Mouse (Mus musculus) macrophage (primary cell): ENCODE results near the gene C1qb. TPM values are rescaled to one million over a fixed set of nuclear protein-coding genes. Genes with fewer than 3 reads are reported as not detected.

Source experiments
- H3K27ac ChIP-seq: fragments of 350-480 bp; formaldehyde crosslinking; 2 replicates; pipeline ENCODE4 v1.9.0; 2021
- H3K36me3 ChIP-seq: fragments of 350-480 bp; formaldehyde crosslinking; 2 replicates; pipeline ENCODE4 v1.9.0; 2021; ENCODE audit errors: inconsistent target
- H3K4me3 ChIP-seq: fragments of 350-480 bp; formaldehyde crosslinking; 2 replicates; pipeline ENCODE4 v1.9.0; 2021; ENCODE audit errors: inconsistent target
- H3K79me2 ChIP-seq: fragments of 350-480 bp; formaldehyde crosslinking; 2 replicates; pipeline ENCODE4 v1.9.0; 2021; ENCODE audit errors: inconsistent target
- WGBS: methylation state at CpG from one replicate; pipeline ENCODE4 v1.1.7; 2026; ENCODE audit warnings: inconsistent platforms; ENCODE audit not compliant: missing documents; 5-methylcytosine and 5-hydroxymethylcytosine counted together
- polyA plus RNA-seq: library from polyadenylated mRNA; stranded (reverse); fragments of 250-400 nt; gene quantifications from 3 replicates; pipeline ENCODE4 v1.2.4, GENCODE M21; 2018; ENCODE audit warnings: inconsistent platforms

Gene C1qb
- polyA plus RNA-seq, 1 experiment from 2014 or later: 3,433 TPM

GRCm38 (mm10) chr4:136904767-136905539 lies 19.0 kb upstream of the C1qb start:
- 7% methylated on average over 23 of the region's 23 CpGs for WGBS
- Histone ChIP-seq H3K36me3 (no peaks in the 10 kb centered on the region), H3K4me3 (no peak overlapping the region), H3K79me2 (no peaks in the 10 kb centered on the region), H3K27ac (no peak overlapping the region)

- Histone ChIP-seq H3K4me3 (no peak overlapping the region), H3K79me2 (peaks cover 32% of the 10 kb centered on the region; the same call in 1 of the 2 replicates), H3K27ac (peak overlapping the region; percentile 61), H3K36me3 (no peaks in the 10 kb centered on the region)
- WGBS: 73% methylated on average over 7 of the region's 7 CpGs
Observed at GRCm38 (mm10) chr4:136899154-136899553, 13.2 kb upstream of the C1qb start.

GRCm38 (mm10) chr4:136898637-136899036 lies 12.7 kb upstream of the C1qb start, which contains the start of gene C1qa:
C1qa (minus strand) TSS chr4:136898803.
- Histone ChIP-seq H3K79me2 (peaks cover 32% of the 10 kb centered on the region; the same call in 1 of the 2 replicates), H3K27ac (peak within 1 kb of the TSS; percentile 76), H3K36me3 (no peaks in the 10 kb centered on the region), H3K4me3 (peak within 1 kb of the TSS; percentile 20)
- 48% methylated on average over 9 of the region's 9 CpGs for WGBS

- Histone ChIP-seq H3K79me2 (peaks cover 37% of the 10 kb centered on the region; the same call in 1 of the 2 replicates), H3K4me3 (peak overlapping the region; percentile 20), H3K36me3 (no peaks in the 10 kb centered on the region), H3K27ac (peak overlapping the region; percentile 76)
- 74% methylated on average over 9 of the region's 9 CpGs for WGBS
Observed at GRCm38 (mm10) chr4:136898084-136898598, 12.2 kb upstream of the C1qb start.

GRCm38 (mm10) chr4:136896461-136896860 lies 10.5 kb upstream of the C1qb start:
- 47% methylated on average over 10 of the region's 10 CpGs for WGBS
- no peaks in the 10 kb centered on the region for H3K36me3 ChIP-seq
- H3K27ac ChIP-seq: no peak overlapping the region
- H3K4me3 ChIP-seq: no peak overlapping the region
- H3K79me2 ChIP-seq: peaks cover 50% of the 10 kb centered on the region

GRCm38 (mm10) chr4:136895861-136896260 lies 9.9 kb upstream of the C1qb start:
- Histone ChIP-seq H3K36me3 (no peaks in the 10 kb centered on the region), H3K4me3 (no peak overlapping the region), H3K27ac (no peak overlapping the region), H3K79me2 (peaks cover 56% of the 10 kb centered on the region)
- 30% methylated on average over 15 of the region's 15 CpGs for WGBS

- Histone ChIP-seq H3K79me2 (peaks cover 67% of the 10 kb centered on the region), H3K4me3 (no peak overlapping the region), H3K27ac (peak overlapping the region; percentile 98; the same call in 1 of the 2 replicates), H3K36me3 (no peaks in the 10 kb centered on the region; the same call in 1 of the 2 replicates)
- 82% methylated on average over 4 of the region's 4 CpGs for WGBS
Observed at GRCm38 (mm10) chr4:136894821-136895220, 8.8 kb upstream of the C1qb start.

- Histone ChIP-seq H3K4me3 (no peak overlapping the region), H3K27ac (peak overlapping the region; percentile 98), H3K36me3 (no peaks in the 10 kb centered on the region; the same call in 1 of the 2 replicates), H3K79me2 (peaks cover 76% of the 10 kb centered on the region)
- 5% methylated on average over 9 of the region's 9 CpGs for WGBS
Observed at GRCm38 (mm10) chr4:136893691-136894543, 7.9 kb upstream of the C1qb start.

GRCm38 (mm10) chr4:136892811-136893210 lies 6.8 kb upstream of the C1qb start, which contains the start of gene C1qc:
C1qc (minus strand) TSS chr4:136893065.
- H3K4me3 ChIP-seq: peak within 1 kb of the TSS; percentile 71
- peak within 1 kb of the TSS; percentile 98 for H3K27ac ChIP-seq
- H3K36me3 ChIP-seq: no peaks in the 10 kb centered on the region; the same call in 1 of the 2 replicates
- WGBS: 3% methylated on average over 5 of the region's 5 CpGs
- H3K79me2 ChIP-seq: peaks cover 78% of the 10 kb centered on the region

GRCm38 (mm10) chr4:136892371-136892770 lies 6.4 kb upstream of the C1qb start:
- H3K27ac ChIP-seq: peak overlapping the region; percentile 98
- WGBS: 55% methylated on average over 7 of the region's 7 CpGs
- peaks cover 78% of the 10 kb centered on the region for H3K79me2 ChIP-seq
- no peaks in the 10 kb centered on the region; the same call in 1 of the 2 replicates for H3K36me3 ChIP-seq
- H3K4me3 ChIP-seq: peak overlapping the region; percentile 71

GRCm38 (mm10) chr4:136891115-136891514 lies 5.1 kb upstream of the C1qb start:
- H3K4me3 ChIP-seq: peak overlapping the region; percentile 71
- peaks cover 73% of the 10 kb centered on the region for H3K79me2 ChIP-seq
- no peaks in the 10 kb centered on the region; the same call in 1 of the 2 replicates for H3K36me3 ChIP-seq
- 85% methylated on average over 4 of the region's 4 CpGs for WGBS
- peak overlapping the region; percentile 98 for H3K27ac ChIP-seq

- Histone ChIP-seq H3K4me3 (peak overlapping the region; percentile 71; the same call in 1 of the 2 replicates), H3K27ac (peak overlapping the region; percentile 98), H3K36me3 (no peaks in the 10 kb centered on the region; the same call in 1 of the 2 replicates), H3K79me2 (peaks cover 77% of the 10 kb centered on the region)
- 94% methylated on average over 14 of the region's 15 CpGs for WGBS
Observed at GRCm38 (mm10) chr4:136889981-136890380, 4.0 kb upstream of the C1qb start.

GRCm38 (mm10) chr4:136887714-136888113 lies 1.7 kb upstream of the C1qb start:
- H3K36me3 ChIP-seq: peaks cover 12% of the 10 kb centered on the region; the same call in 1 of the 2 replicates
- peaks cover 94% of the 10 kb centered on the region for H3K79me2 ChIP-seq
- H3K4me3 ChIP-seq: no peak overlapping the region
- 83% methylated on average over 5 of the region's 5 CpGs for WGBS
- peak overlapping the region; percentile 98 for H3K27ac ChIP-seq

- Histone ChIP-seq H3K27ac (no peak overlapping the region), H3K36me3 (peaks cover 39% of the 10 kb centered on the region), H3K4me3 (no peak overlapping the region), H3K79me2 (peaks cover 31% of the 10 kb centered on the region)
- 51% methylated on average over 5 of the region's 5 CpGs for WGBS
Observed at GRCm38 (mm10) chr4:136878601-136879000, 7.4 kb downstream of the C1qb start.
